Mouse (Mus musculus): ENCODE data around the gene Rexo4. TPM values are rescaled to one million over a fixed set of nuclear protein-coding genes. Genes with fewer than 3 reads are reported as not detected.
A peak's percentile ranks its signal among the peaks of the same experiment; 100 is the strongest.

The Rexo4 gene
- polyA plus RNA-seq, 1 experiment from 2014 or later, result 47.4 TPM

GRCm38 (mm10) chr2:26964724-26965370 lies 661 bp upstream of the Rexo4 start:
- no peaks in the 10 kb centered on the region for H3K27me3 ChIP-seq (ENCODE audit: insufficient read depth, poor library complexity, severe bottlenecking)
- peaks cover 27% of the 10 kb centered on the region for H3K36me3 ChIP-seq
- DNase-seq (ENCODE audit: low spot score), result peak; percentile 7
- WGBS, result 16% methylated on average over 14 of the region's 14 CpGs
- H3K4me3 ChIP-seq, result peak overlapping the region; percentile 81
- 0 out of 2 replicates have a peak, but pooled peaks cover 8% of the 10 kb centered on the region for H3K9me3 ChIP-seq
- H3K27ac ChIP-seq, result peak overlapping the region; percentile 98
- H3K4me1 ChIP-seq (replicated peaks), result peaks cover 31% of the 10 kb centered on the region

GRCm38 (mm10) chr2:26960756-26961155 lies 3.4 kb downstream of the Rexo4 start:
- Histone ChIP-seq H3K27me3 (ENCODE audit: insufficient read depth, poor library complexity, severe bottlenecking) (no peaks in the 10 kb centered on the region), H3K36me3 (peaks cover 64% of the 10 kb centered on the region), H3K4me3 (no peak overlapping the region), H3K9me3 (no peaks in the 10 kb centered on the region), H3K27ac (no peak overlapping the region), H3K4me1 (replicated peaks) (peaks cover 31% of the 10 kb centered on the region)
- 85% methylated on average over 4 of the region's 4 CpGs for WGBS
- no peak for DNase-seq (ENCODE audit: low spot score)

GRCm38 (mm10) chr2:26957488-26957859 lies 6.7 kb downstream of the Rexo4 start:
- H3K36me3 ChIP-seq, result peaks cover 97% of the 10 kb centered on the region
- no peak for DNase-seq (ENCODE audit: low spot score)
- 92% methylated on average over 2 of the region's 2 CpGs for WGBS

GRCm38 (mm10) chr2:26956811-26957487 lies 7.2 kb downstream of the Rexo4 start:
- H3K36me3 ChIP-seq, result peaks cover 97% of the 10 kb centered on the region
- peaks cover 3% of the 10 kb centered on the region for H3K4me1 ChIP-seq (replicated peaks)
- no peak for DNase-seq (ENCODE audit: low spot score)
- H3K27ac ChIP-seq, result no peak overlapping the region
- 95% methylated on average over 12 of the region's 12 CpGs for WGBS
- H3K9me3 ChIP-seq, result no peaks in the 10 kb centered on the region
- no peak overlapping the region for H3K4me3 ChIP-seq
- H3K27me3 ChIP-seq (ENCODE audit: insufficient read depth, poor library complexity, severe bottlenecking), result no peaks in the 10 kb centered on the region

More at GRCm38 (mm10) chr2:26957488-26957859, 6.7 kb downstream of the Rexo4 start:
- Histone ChIP-seq H3K27me3 (ENCODE audit: insufficient read depth, poor library complexity, severe bottlenecking) (no peaks in the 10 kb centered on the region), H3K4me1 (replicated peaks) (peaks cover 8% of the 10 kb centered on the region), H3K4me3 (no peak overlapping the region), H3K27ac (no peak overlapping the region), H3K9me3 (no peaks in the 10 kb centered on the region)

GRCm38 (mm10) chr2:26954735-26955395 lies 9.3 kb downstream of the Rexo4 start:
- WGBS, result 95% methylated on average over 2 of the region's 2 CpGs
- Histone ChIP-seq H3K36me3 (peaks cover 97% of the 10 kb centered on the region), H3K4me3 (no peak overlapping the region), H3K27me3 (ENCODE audit: insufficient read depth, poor library complexity, severe bottlenecking) (no peaks in the 10 kb centered on the region), H3K9me3 (no peaks in the 10 kb centered on the region), H3K4me1 (replicated peaks) (no peaks in the 10 kb centered on the region), H3K27ac (no peak overlapping the region)
- DNase-seq (ENCODE audit: low spot score), result no peak

- no peaks in the 10 kb centered on the region for H3K4me1 ChIP-seq (replicated peaks)
- H3K36me3 ChIP-seq, result peaks cover 100% of the 10 kb centered on the region
- no peak for DNase-seq (ENCODE audit: low spot score)
- no peaks in the 10 kb centered on the region for H3K27me3 ChIP-seq (ENCODE audit: insufficient read depth, poor library complexity, severe bottlenecking)
- H3K9me3 ChIP-seq, result no peaks in the 10 kb centered on the region
- no peak overlapping the region for H3K27ac ChIP-seq
- no peak overlapping the region for H3K4me3 ChIP-seq
- WGBS, result 93% methylated on average over 8 of the region's 8 CpGs
Observed at GRCm38 (mm10) chr2:26952866-26953265, 11.3 kb downstream of the Rexo4 start.

- Histone ChIP-seq H3K36me3 (peaks cover 99% of the 10 kb centered on the region), H3K9me3 (no peaks in the 10 kb centered on the region), H3K27ac (no peak overlapping the region), H3K4me3 (no peak overlapping the region), H3K27me3 (ENCODE audit: insufficient read depth, poor library complexity, severe bottlenecking) (no peaks in the 10 kb centered on the region), H3K4me1 (replicated peaks) (no peaks in the 10 kb centered on the region)
- WGBS, result 93% methylated on average over 4 of the region's 4 CpGs
- no peak for DNase-seq (ENCODE audit: low spot score)
Observed at GRCm38 (mm10) chr2:26952193-26952592, 12.0 kb downstream of the Rexo4 start.

GRCm38 (mm10) chr2:26951346-26951905 lies 12.8 kb downstream of the Rexo4 start:
- no peaks in the 10 kb centered on the region for H3K4me1 ChIP-seq (replicated peaks)
- H3K27ac ChIP-seq, result no peak overlapping the region
- H3K36me3 ChIP-seq, result peaks cover 99% of the 10 kb centered on the region
- no peak for DNase-seq (ENCODE audit: low spot score)
- H3K9me3 ChIP-seq, result no peaks in the 10 kb centered on the region
- H3K4me3 ChIP-seq, result no peak overlapping the region
- 87% methylated on average over 8 of the region's 8 CpGs for WGBS
- no peaks in the 10 kb centered on the region for H3K27me3 ChIP-seq (ENCODE audit: insufficient read depth, poor library complexity, severe bottlenecking)

GRCm38 (mm10) chr2:26950411-26950810 lies 13.8 kb downstream of the Rexo4 start:
- Histone ChIP-seq H3K9me3 (no peaks in the 10 kb centered on the region), H3K4me1 (replicated peaks) (no peaks in the 10 kb centered on the region), H3K27ac (no peak overlapping the region), H3K4me3 (no peak overlapping the region), H3K27me3 (ENCODE audit: insufficient read depth, poor library complexity, severe bottlenecking) (no peaks in the 10 kb centered on the region), H3K36me3 (peaks cover 91% of the 10 kb centered on the region)
- WGBS, result 90% methylated on average over 2 of the region's 2 CpGs
- DNase-seq (ENCODE audit: low spot score), result no peak

GRCm38 (mm10) chr2:26943253-26943652 lies 20.9 kb downstream of the Rexo4 start:
- DNase-seq (ENCODE audit: low spot score), result no peak
- no peak overlapping the region for H3K4me3 ChIP-seq
- 79% methylated on average over 3 of the region's 3 CpGs for WGBS
- H3K36me3 ChIP-seq, result peaks cover 19% of the 10 kb centered on the region
- H3K27ac ChIP-seq, result no peak overlapping the region
- H3K9me3 ChIP-seq, result no peaks in the 10 kb centered on the region
- H3K27me3 ChIP-seq (ENCODE audit: insufficient read depth, poor library complexity, severe bottlenecking), result no peaks in the 10 kb centered on the region
- no peaks in the 10 kb centered on the region for H3K4me1 ChIP-seq (replicated peaks)

- DNase-seq (ENCODE audit: low spot score), result no peak
- Histone ChIP-seq H3K9me3 (no peaks in the 10 kb centered on the region), H3K27me3 (ENCODE audit: insufficient read depth, poor library complexity, severe bottlenecking) (no peaks in the 10 kb centered on the region), H3K27ac (no peak overlapping the region), H3K4me3 (no peak overlapping the region), H3K4me1 (replicated peaks) (no peaks in the 10 kb centered on the region), H3K36me3 (peaks cover 4% of the 10 kb centered on the region)
- WGBS, result 44% methylated on average over 5 of the region's 5 CpGs
Observed at GRCm38 (mm10) chr2:26941539-26941938, 22.6 kb downstream of the Rexo4 start.

- no peaks in the 10 kb centered on the region for H3K36me3 ChIP-seq
- WGBS, result 69% methylated on average over 1 of the region's 1 CpGs
Observed at GRCm38 (mm10) chr2:26936425-26936824, 27.8 kb downstream of the Rexo4 start.

GRCm38 (mm10) chr2:26935286-26935685 lies 28.9 kb downstream of the Rexo4 start:
- no peaks in the 10 kb centered on the region for H3K27me3 ChIP-seq (ENCODE audit: insufficient read depth, poor library complexity, severe bottlenecking)
- H3K36me3 ChIP-seq, result peaks cover 10% of the 10 kb centered on the region
- WGBS, result 94% methylated on average over 2 of the region's 2 CpGs
- no peak for DNase-seq (ENCODE audit: low spot score)
- no peak overlapping the region for H3K27ac ChIP-seq
- H3K4me3 ChIP-seq, result no peak overlapping the region
- H3K4me1 ChIP-seq (replicated peaks), result peaks cover 34% of the 10 kb centered on the region
- H3K9me3 ChIP-seq, result no peaks in the 10 kb centered on the region

More at GRCm38 (mm10) chr2:26936425-26936824, 27.8 kb downstream of the Rexo4 start:
- peaks cover 25% of the 10 kb centered on the region for H3K4me1 ChIP-seq (replicated peaks)
- H3K9me3 ChIP-seq, result no peaks in the 10 kb centered on the region
- no peak overlapping the region for H3K27ac ChIP-seq
- no peaks in the 10 kb centered on the region for H3K27me3 ChIP-seq (ENCODE audit: insufficient read depth, poor library complexity, severe bottlenecking)
- no peak overlapping the region for H3K4me3 ChIP-seq
- DNase-seq (ENCODE audit: low spot score), result no peak
